Mouse (Mus musculus) midbrain, embryonic 15.5 days (tissue): ENCODE measurements around the gene Ppp3r1. TPM values are rescaled to one million over a fixed set of nuclear protein-coding genes. Genes with fewer than 3 reads are reported as not detected.
A peak's percentile ranks its signal among the peaks of the same experiment; 100 is the strongest.

ENCODE experiments used
- ATAC-seq: fragments of 200-750 bp; cut with Nextera tagmentation; replicated peaks from 2 replicates; pipeline ENCODE4 v1.8.0; 2017; ENCODE audit warnings: moderate TSS enrichment
- H3K27ac ChIP-seq: fragments of 300-500 bp; sonication (generic); 2 replicates; pipeline ENCODE4 v1.5.1; 2015; ENCODE audit warnings: mild to moderate bottlenecking, inconsistent platforms
- H3K27me3 ChIP-seq: fragments of 300-500 bp; sonication (generic); replicated peaks from 2 replicates; pipeline ENCODE4 v1.6.1; 2015; ENCODE audit warnings: inconsistent platforms
- H3K36me3 ChIP-seq: fragments of 300-500 bp; sonication (generic); replicated peaks from 2 replicates; pipeline ENCODE4 v1.6.1; 2015; ENCODE audit warnings: inconsistent platforms
- H3K4me1 ChIP-seq: fragments of 300-500 bp; sonication (generic); 2 replicates; pipeline ENCODE4 v1.6.1; 2015; ENCODE audit warnings: inconsistent platforms
- H3K4me2 ChIP-seq: fragments of 300-500 bp; sonication (generic); 2 replicates; pipeline ENCODE4 v1.6.1; 2015; ENCODE audit warnings: inconsistent platforms, mild to moderate bottlenecking, moderate library complexity
- H3K4me3 ChIP-seq: fragments of 300-500 bp; sonication (generic); 2 replicates; pipeline ENCODE4 v1.5.1; 2015; ENCODE audit warnings: mild to moderate bottlenecking, inconsistent platforms
- H3K9ac ChIP-seq: fragments of 300-500 bp; sonication (generic); 2 replicates; pipeline ENCODE4 v1.6.1; 2015; ENCODE audit warnings: mild to moderate bottlenecking, inconsistent platforms
- H3K9me3 ChIP-seq: fragments of 300-500 bp; sonication (generic); 2 replicates; pipeline ENCODE4 v1.6.1; 2016; ENCODE audit warnings: inconsistent platforms
- WGBS: fragments of 180-500 bp; shearing (Covaris S2); methylation state at CpG from one replicate; pipeline ENCODE4 v1.1.7; 2015; ENCODE audit warnings: mixed read lengths; 5-methylcytosine and 5-hydroxymethylcytosine counted together
- polyA plus RNA-seq: library from polyadenylated mRNA; unstranded; fragments of >200 nt; fragmentation: Nextera tagmentation; extraction: Ambion mirVana; gene quantifications from 2 replicates; pipeline ENCODE4 v1.2.1, GENCODE M21; 2015

Gene Ppp3r1
- polyA plus RNA-seq, 1 experiment from 2014 or later, result 200 TPM

DNA sequence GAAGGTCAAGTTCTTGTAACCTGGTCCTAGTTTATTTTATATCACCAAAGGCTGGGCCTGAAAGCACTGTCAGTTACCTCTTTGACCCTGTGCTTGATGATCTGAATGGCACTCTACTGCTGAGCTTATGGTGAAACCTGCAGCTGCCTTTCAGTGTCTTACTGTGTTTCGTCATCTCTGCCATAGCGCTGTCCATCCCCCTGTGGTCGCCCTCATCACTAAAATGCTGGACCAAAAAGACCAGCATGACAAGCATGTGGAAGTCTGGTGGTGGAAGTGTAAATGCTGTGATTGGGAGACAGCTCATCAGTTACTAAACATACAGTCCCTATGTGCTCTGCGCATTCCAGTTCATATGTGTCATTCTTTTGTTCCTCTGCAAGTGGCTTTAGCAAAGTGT lies 13.2 kb downstream of the Ppp3r1 start:
- Histone ChIP-seq H3K9me3 (no peaks in the 10 kb centered on the region), H3K36me3 (0 out of 2 replicates have a peak, but pooled peaks cover 3% of the 10 kb centered on the region), H3K4me3 (no peak overlapping the region), H3K4me2 (no peak overlapping the region), H3K9ac (no peak overlapping the region), H3K27me3 (no peaks in the 10 kb centered on the region), H3K4me1 (0 out of 2 replicates have a peak, but pooled peaks cover 5% of the 10 kb centered on the region), H3K27ac (no peak overlapping the region)
- no peak for ATAC-seq
- 94% methylated on average over 4 of the region's 4 CpGs for WGBS

DNA sequence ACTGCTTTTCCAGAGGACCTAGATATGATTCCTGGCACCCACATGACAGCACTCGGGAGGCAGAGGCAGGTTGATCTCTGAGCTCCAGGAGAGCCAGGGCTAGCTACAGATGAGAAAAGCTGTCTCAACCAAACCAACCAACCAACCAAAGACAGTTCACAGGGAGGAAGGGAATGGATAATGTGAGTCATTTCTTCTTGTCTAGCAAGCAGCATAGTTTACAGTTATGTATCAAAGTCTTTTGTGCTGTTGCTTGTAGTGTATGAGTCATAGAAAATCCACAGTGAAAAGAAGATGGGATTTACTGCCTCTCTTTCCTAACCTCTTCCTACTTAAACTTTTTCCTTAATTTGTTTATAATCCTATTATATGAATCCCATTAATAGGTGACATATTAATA lies 17.6 kb downstream of the Ppp3r1 start:
- Histone ChIP-seq H3K4me3 (no peak overlapping the region), H3K27me3 (no peaks in the 10 kb centered on the region), H3K27ac (no peak overlapping the region), H3K9ac (no peak overlapping the region), H3K4me1 (peaks cover 7% of the 10 kb centered on the region; the same call in 1 of the 2 replicates), H3K36me3 (0 out of 2 replicates have a peak, but pooled peaks cover 3% of the 10 kb centered on the region), H3K4me2 (no peak overlapping the region), H3K9me3 (no peaks in the 10 kb centered on the region)
- ATAC-seq, result no peak
- WGBS, result 96% methylated on average over 1 of the region's 1 CpGs

DNA sequence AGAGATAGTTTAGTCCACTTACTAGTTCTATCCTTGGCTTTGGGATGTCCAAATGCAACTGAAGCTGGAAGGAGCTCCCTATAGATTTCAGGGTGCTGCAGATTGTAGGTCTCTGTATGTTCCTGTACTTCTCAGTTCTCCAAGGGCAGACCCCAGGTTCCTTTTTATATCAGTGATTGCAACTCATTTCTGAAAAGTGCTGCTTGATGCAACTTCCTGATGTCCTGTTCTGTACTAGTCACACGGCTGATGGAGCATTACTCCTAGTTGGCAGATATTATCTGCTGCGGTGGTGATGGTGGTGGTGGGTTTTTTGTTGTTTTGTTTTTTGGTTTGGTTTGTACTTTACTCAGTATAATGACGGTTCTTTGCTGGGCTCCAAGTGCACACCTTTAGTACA lies 21.7 kb downstream of the Ppp3r1 start:
- 84% methylated on average over 3 of the region's 3 CpGs for WGBS
- H3K4me2 ChIP-seq, result no peak overlapping the region

DNA sequence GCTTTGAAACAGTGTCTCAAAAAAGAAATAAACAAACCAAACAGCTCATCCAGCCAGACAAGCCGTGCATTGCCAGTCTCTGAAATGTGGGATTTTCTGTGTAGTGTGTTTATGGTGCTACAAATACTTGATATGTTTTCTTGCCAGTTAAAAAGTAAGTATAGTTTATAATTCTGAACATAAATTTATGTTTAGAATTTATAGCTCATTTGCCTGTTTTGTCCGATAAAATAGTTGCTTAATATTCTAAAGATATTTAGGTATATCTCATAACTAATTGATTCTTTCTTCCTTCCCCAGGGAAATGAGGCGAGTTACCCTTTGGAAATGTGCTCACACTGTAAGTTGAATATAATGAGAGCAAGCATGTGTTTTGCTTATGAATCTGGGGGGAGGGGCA lies 22.7 kb downstream of the Ppp3r1 start, which contains the start of gene Wdr92:
Gene Wdr92 (plus strand): TSS at position 301 of the 400 bp plus-strand sequence.
- Histone ChIP-seq H3K9ac (no peak within 1 kb of the TSS), H3K4me2 (no peak within 1 kb of the TSS), H3K36me3 (no peaks in the 10 kb centered on the region), H3K4me1 (peaks cover 7% of the 10 kb centered on the region; the same call in 1 of the 2 replicates), H3K4me3 (no peak within 1 kb of the TSS), H3K27me3 (no peaks in the 10 kb centered on the region), H3K27ac (no peak within 1 kb of the TSS), H3K9me3 (no peaks in the 10 kb centered on the region)
- no peak for ATAC-seq
- 71% methylated on average over 3 of the region's 3 CpGs for WGBS

More for the DNA sequence above, 21.7 kb downstream of the Ppp3r1 start:
- no peaks in the 10 kb centered on the region for H3K9me3 ChIP-seq
- ATAC-seq, result no peak
- no peaks in the 10 kb centered on the region for H3K36me3 ChIP-seq
- H3K27ac ChIP-seq, result no peak overlapping the region
- no peaks in the 10 kb centered on the region for H3K27me3 ChIP-seq
- no peak overlapping the region for H3K4me3 ChIP-seq
- H3K9ac ChIP-seq, result no peak overlapping the region
- peaks cover 7% of the 10 kb centered on the region; the same call in 1 of the 2 replicates for H3K4me1 ChIP-seq

DNA sequence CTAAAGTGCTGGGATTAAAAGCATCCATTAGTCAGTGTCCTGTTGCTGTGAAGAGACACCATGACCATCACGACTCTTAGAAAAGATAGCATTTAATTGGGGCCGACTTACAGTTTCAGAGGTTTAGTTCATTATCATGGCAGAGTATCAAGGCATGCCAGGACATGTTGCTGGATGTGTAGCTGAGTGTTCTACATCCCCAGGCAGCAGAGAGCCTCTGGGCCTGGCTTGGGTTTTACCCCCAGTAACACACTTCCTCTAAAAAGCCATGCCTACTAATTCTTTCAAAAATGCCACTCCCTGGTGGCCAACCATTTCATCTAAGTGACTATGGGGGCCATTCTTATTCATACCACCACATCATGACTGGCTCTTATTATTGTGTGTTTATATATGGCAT lies 24.1 kb downstream of the Ppp3r1 start:
- H3K27me3 ChIP-seq, result no peaks in the 10 kb centered on the region
- H3K4me1 ChIP-seq, result peaks cover 7% of the 10 kb centered on the region; the same call in 1 of the 2 replicates
- H3K36me3 ChIP-seq, result no peaks in the 10 kb centered on the region
- no peak for ATAC-seq
- WGBS, result 98% methylated on average over 2 of the region's 2 CpGs
- H3K27ac ChIP-seq, result no peak overlapping the region
- no peak overlapping the region for H3K9ac ChIP-seq
- no peak overlapping the region for H3K4me3 ChIP-seq
- no peak overlapping the region for H3K4me2 ChIP-seq
- H3K9me3 ChIP-seq, result no peaks in the 10 kb centered on the region

DNA sequence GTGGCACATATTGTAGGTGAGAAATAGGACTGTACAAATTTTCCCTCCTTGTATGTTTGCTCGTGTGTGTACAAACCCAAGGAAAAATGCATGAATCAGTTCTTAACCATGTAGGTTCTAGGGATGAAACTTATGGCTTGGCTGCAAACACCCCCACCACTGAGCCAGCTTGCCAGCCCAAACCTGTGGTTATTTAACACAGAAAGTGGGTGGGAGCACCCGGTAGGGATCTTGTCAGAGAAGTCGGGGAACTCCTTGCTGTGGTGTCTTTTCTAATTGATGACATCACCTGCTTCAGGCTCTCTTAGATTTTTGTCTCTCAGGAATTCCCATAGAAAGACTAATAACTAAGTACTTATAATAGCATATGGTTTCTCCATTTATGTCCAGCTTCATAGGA lies 28.6 kb downstream of the Ppp3r1 start:
- no peaks in the 10 kb centered on the region for H3K36me3 ChIP-seq
- WGBS, result 84% methylated on average over 3 of the region's 3 CpGs
- 0 out of 2 replicates have a peak, but pooled peaks cover 6% of the 10 kb centered on the region for H3K4me1 ChIP-seq
- no peak overlapping the region for H3K9ac ChIP-seq
- no peak overlapping the region for H3K4me2 ChIP-seq
- no peak for ATAC-seq
- no peak overlapping the region for H3K4me3 ChIP-seq
- no peak overlapping the region for H3K27ac ChIP-seq
- no peaks in the 10 kb centered on the region for H3K9me3 ChIP-seq
- H3K27me3 ChIP-seq, result no peaks in the 10 kb centered on the region

DNA sequence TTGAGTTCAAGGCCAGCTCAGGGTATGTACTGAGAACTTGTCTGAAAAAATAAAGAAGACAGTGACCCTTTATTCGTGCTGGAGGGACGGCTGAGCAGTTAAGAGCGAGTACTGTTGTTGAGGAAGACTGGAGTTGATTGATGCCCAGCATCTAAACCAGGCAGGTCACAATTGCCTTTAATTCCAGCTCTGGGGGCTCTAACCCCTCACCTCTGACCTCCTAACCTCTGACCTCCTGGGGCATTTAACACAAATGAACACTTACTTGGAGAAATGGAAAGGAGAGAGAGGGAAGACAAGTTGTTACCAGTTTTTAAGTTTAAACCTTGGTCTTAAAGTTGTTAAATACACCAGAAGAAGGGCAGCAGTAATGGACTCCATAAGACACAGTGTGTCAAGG lies 29.7 kb downstream of the Ppp3r1 start:
- Histone ChIP-seq H3K4me1 (0 out of 2 replicates have a peak, but pooled peaks cover 6% of the 10 kb centered on the region), H3K27me3 (no peaks in the 10 kb centered on the region), H3K36me3 (no peaks in the 10 kb centered on the region), H3K9ac (no peak overlapping the region), H3K27ac (no peak overlapping the region), H3K4me3 (no peak overlapping the region), H3K9me3 (no peaks in the 10 kb centered on the region), H3K4me2 (no peak overlapping the region)
- 53% methylated on average over 3 of the region's 3 CpGs for WGBS
- ATAC-seq, result no peak

DNA sequence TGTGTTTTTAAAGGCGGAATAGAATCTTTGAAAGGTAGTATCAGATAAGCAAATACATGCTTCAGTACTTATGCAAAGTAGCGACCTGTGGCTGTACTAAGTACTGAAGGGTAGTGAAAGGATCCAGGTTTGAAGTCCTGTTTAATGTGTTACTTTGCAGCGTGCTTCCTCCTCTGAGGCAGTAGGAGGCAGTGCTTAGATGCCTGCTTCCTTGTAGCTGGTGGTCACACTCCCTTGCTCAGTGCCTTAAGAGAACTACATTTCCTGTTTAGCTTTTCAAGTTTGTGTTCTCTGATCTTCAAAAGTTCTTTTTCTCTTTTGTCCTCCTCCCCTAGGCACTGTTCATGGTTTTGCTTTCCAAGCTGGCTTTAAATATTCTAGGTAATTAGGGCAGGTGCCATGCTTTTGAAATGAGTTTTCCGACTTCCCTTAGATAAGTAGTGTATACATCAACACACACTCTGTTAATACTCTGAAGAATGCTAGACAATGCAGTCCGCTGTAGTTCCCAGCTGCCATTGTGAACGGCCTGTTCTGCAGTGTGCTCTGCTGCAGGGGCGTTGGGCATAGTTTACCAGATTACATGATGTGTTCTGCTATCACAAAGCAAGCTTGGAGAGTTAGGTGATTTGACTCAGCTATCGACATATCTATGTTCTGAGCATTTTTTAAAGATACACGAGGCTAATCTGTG lies 33.2 kb downstream of the Ppp3r1 start:
- Histone ChIP-seq H3K4me3 (no peak overlapping the region), H3K9ac (no peak overlapping the region), H3K36me3 (peaks cover 14% of the 10 kb centered on the region), H3K4me2 (no peak overlapping the region), H3K27ac (no peak overlapping the region), H3K27me3 (no peaks in the 10 kb centered on the region), H3K9me3 (no peaks in the 10 kb centered on the region), H3K4me1 (0 out of 2 replicates have a peak, but pooled peaks cover 6% of the 10 kb centered on the region)
- WGBS, result 48% methylated on average over 9 of the region's 9 CpGs
- ATAC-seq, result peak; percentile 69

DNA sequence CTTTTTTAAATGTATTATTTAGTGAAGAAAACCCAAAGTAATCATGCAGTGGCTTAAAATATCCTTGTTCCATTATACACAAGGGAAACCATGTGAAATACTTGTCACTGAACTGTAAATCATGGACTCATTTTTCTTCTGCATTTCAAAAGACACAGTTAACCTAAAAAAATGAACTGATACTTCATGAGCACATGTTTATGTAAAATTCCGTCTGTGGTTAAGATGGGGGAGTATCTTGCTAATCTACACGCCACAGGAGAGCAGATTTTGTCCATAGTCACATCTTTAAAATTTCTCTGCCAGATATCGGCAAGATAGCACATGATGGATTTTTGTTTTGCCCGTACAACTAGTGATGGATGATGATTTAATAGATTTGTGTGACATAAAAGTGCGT lies 40.1 kb downstream of the Ppp3r1 start:
- Histone ChIP-seq H3K9ac (no peak overlapping the region), H3K4me1 (no peaks in the 10 kb centered on the region), H3K27me3 (no peaks in the 10 kb centered on the region), H3K4me2 (no peak overlapping the region), H3K27ac (no peak overlapping the region), H3K4me3 (no peak overlapping the region), H3K36me3 (peaks cover 39% of the 10 kb centered on the region), H3K9me3 (no peaks in the 10 kb centered on the region)
- ATAC-seq, result no peak
- 96% methylated on average over 5 of the region's 5 CpGs for WGBS

DNA sequence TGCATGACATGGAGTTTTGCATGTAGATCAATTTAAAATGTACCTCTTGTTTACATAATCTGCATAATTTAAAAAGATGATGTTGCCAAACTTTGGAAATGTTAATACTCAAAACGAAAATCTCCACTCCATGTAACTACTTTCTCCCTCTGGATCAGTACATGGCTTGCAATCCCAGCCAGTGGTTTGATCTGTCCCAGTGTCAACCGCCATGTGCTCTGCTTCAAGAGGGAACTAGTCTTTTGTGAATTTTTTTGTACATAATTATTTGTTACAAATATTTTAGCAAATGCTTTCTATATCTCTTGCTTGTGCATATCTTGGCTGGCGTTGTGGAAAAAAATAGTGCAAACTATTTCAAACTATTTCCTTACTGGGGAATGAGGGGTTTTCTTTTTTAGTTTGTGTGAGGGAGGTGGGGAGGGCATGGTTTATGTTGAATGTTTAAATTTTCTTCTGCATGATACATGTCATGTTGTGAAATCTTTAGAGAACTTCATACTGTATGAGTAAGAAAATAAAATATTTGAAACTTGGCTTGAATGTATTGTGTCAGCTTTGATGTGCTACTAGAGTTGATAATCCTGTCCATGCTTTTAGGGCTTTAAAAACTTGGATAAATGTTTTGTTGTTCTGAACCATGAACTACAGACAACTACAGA lies 40.9 kb downstream of the Ppp3r1 start:
- no peaks in the 10 kb centered on the region for H3K4me1 ChIP-seq
- WGBS, result 90% methylated on average over 3 of the region's 3 CpGs
- no peak overlapping the region for H3K4me2 ChIP-seq
- no peak overlapping the region for H3K9ac ChIP-seq
- H3K9me3 ChIP-seq, result no peaks in the 10 kb centered on the region
- H3K36me3 ChIP-seq, result peaks cover 39% of the 10 kb centered on the region
- no peaks in the 10 kb centered on the region for H3K27me3 ChIP-seq
- H3K27ac ChIP-seq, result no peak overlapping the region
- no peak for ATAC-seq
- H3K4me3 ChIP-seq, result no peak overlapping the region

DNA sequence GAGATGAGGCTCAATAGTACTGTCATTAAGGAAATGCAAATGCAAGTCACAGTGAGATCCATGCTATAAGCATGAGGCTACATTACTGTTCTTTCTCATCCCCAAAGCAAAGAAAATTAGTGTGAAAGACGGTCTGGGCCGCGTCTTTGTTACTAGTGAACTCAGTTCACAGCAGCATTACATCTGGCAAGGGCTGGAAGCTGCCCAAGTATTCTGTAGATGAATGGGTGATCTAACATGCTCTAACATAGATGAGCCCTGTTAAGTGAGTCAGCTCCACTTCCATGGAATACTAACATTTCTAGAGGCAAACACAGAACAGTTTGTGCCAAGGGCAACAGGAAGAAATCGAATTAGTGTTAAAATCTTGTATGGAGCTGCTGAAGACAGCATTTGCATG lies 41.9 kb downstream of the Ppp3r1 start:
- H3K36me3 ChIP-seq, result peaks cover 31% of the 10 kb centered on the region
- H3K27ac ChIP-seq, result no peak overlapping the region
- H3K9me3 ChIP-seq, result no peaks in the 10 kb centered on the region
- H3K4me2 ChIP-seq, result no peak overlapping the region
- WGBS, result 95% methylated on average over 4 of the region's 4 CpGs
- H3K27me3 ChIP-seq, result no peaks in the 10 kb centered on the region
- ATAC-seq, result no peak
- H3K4me1 ChIP-seq, result no peaks in the 10 kb centered on the region
- no peak overlapping the region for H3K9ac ChIP-seq
- H3K4me3 ChIP-seq, result no peak overlapping the region

DNA sequence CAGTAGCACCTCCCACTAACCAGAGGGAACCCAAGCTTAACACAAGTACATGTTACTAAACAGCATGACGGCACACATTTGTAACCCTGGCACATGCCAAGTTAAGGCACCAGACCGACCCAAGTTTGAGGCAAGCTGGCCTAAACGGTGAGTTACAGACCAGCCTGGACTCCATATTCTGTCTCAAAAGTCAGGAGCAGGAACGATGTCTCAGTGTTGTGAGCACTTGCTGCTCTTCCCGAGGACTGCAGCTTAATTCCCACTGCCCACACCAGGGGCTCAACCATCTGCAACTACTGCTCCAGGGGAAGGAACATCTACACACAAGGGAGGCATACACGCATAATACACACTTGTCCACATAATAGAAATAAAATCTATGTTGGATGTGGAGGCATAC lies 43.4 kb downstream of the Ppp3r1 start:
- Histone ChIP-seq H3K9ac (no peak overlapping the region), H3K36me3 (peaks cover 28% of the 10 kb centered on the region), H3K4me1 (no peaks in the 10 kb centered on the region), H3K9me3 (no peaks in the 10 kb centered on the region), H3K4me2 (no peak overlapping the region), H3K4me3 (no peak overlapping the region), H3K27ac (no peak overlapping the region), H3K27me3 (no peaks in the 10 kb centered on the region)
- 89% methylated on average over 6 of the region's 6 CpGs for WGBS
- ATAC-seq, result 0 out of 2 replicates have a peak, but pooled peaks have one; percentile 40
